Mouse (Mus musculus) G1E (cell line): ENCODE measurements around the gene Gltp.

Experiments
- CTCF ChIP-seq: IDR thresholded peaks from 2 replicates; pipeline ENCODE4 v1.5.1; 2012; ENCODE audit warnings: low read depth, low read length, inconsistent platforms, mixed read lengths
- GATA1 ChIP-seq: IDR thresholded peaks from 2 replicates; pipeline ENCODE4 v1.6.1; 2012; ENCODE audit warnings: borderline replicate concordance, low read length, inconsistent platforms, mixed read lengths
- POLR2AphosphoS5 ChIP-seq: IDR thresholded peaks from 2 replicates; pipeline ENCODE4 v1.6.1; 2012; ENCODE audit warnings: low read depth, low read length, inconsistent platforms; ENCODE audit not compliant: insufficient replicate concordance
- TAL1 ChIP-seq: conservative IDR thresholded peaks from 2 replicates; pipeline ENCODE4 v1.6.1; 2012; ENCODE audit warnings: low read depth, low read length, inconsistent platforms, mixed read lengths

DNA sequence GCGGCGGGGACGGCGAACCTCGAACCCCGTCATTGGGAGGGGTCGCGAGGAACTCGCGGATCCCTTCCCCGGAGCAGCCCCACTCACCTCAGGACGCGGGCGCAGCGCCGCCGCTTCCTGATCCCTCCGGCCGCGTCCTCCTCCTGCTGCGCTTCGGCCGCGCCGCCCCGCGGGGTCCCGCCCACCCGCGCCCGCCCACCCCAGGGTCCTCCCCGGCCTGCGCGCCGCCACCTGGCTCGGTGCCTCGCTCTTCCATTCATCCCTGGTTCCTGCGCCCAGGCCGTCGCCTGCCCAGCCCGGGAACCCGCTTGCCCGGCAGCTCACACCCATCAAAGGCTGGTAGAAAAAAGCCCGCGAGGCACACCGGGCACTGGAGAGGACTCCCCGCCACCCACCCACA is 32.5 kb downstream of the Gltp start, which contains the start of gene Trpv4:
- TF ChIP-seq CTCF (no peak), GATA1 (no peak), POLR2AphosphoS5 (no peak), TAL1 (no peak)
